Mouse (Mus musculus) neural tube, embryonic 11.5 days (tissue): ENCODE results near the gene Pcdh15. TPM values are rescaled to one million over a fixed set of nuclear protein-coding genes. Genes with fewer than 3 reads are reported as not detected.
A peak's percentile ranks its signal among the peaks of the same experiment; 100 is the strongest.

Experiments used
- ATAC-seq: fragments of 200-750 bp; cut with Nextera tagmentation; 2 replicates; pipeline ENCODE4 v1.8.0; 2017; ENCODE audit warnings: moderate number of reproducible peaks, mild to moderate bottlenecking, moderate TSS enrichment, moderate library complexity; ENCODE audit not compliant: insufficient read depth, low FRiP score, low TSS enrichment
- DNase-seq: peaks from one replicate; pipeline ENCODE4 v3.0.0-alpha.2; 2015; ENCODE audit warnings: low spot score
- H3K27ac ChIP-seq: fragments of 300-500 bp; sonication (generic); 2 replicates; pipeline ENCODE4 v1.5.1; 2014; ENCODE audit warnings: low read depth, mild to moderate bottlenecking, low read length
- H3K27me3 ChIP-seq: fragments of 300-500 bp; sonication (generic); 2 replicates; pipeline ENCODE4 v1.6.1; 2014; ENCODE audit warnings: mild to moderate bottlenecking, low read length, mixed read lengths; ENCODE audit not compliant: control insufficient read depth, insufficient read depth
- H3K36me3 ChIP-seq: fragments of 300-500 bp; sonication (generic); 2 replicates; pipeline ENCODE4 v1.6.1; 2014; ENCODE audit warnings: mild to moderate bottlenecking, low read length, moderate library complexity, mixed read lengths; ENCODE audit not compliant: control insufficient read depth, insufficient read depth
- H3K4me1 ChIP-seq: fragments of 300-500 bp; sonication (generic); 2 replicates; pipeline ENCODE4 v1.6.1; 2014; ENCODE audit warnings: low read length, mixed read lengths; ENCODE audit not compliant: control insufficient read depth, insufficient read depth
- H3K4me2 ChIP-seq: fragments of 300-500 bp; sonication (generic); 2 replicates; pipeline ENCODE4 v1.6.1; 2014; ENCODE audit warnings: low read depth, mild to moderate bottlenecking, moderate library complexity
- H3K4me3 ChIP-seq: fragments of 300-500 bp; sonication (generic); 2 replicates; pipeline ENCODE4 v1.5.1; 2014; ENCODE audit warnings: low read depth, low read length
- H3K9ac ChIP-seq: fragments of 300-500 bp; sonication (generic); 2 replicates; pipeline ENCODE4 v1.6.1; 2014; ENCODE audit warnings: mild to moderate bottlenecking, low read length
- H3K9me3 ChIP-seq: fragments of 300-500 bp; sonication (generic); 2 replicates; pipeline ENCODE4 v1.6.1; 2016; ENCODE audit warnings: low read length; ENCODE audit not compliant: control insufficient read depth
- WGBS: fragments of 180-500 bp; shearing (Covaris S2); extraction: QIAGEN DNeasy Blood & Tissue Kit; methylation state at CpG from one replicate; pipeline ENCODE4 v1.1.7; 2014; 5-methylcytosine and 5-hydroxymethylcytosine counted together
- polyA plus RNA-seq: library from polyadenylated mRNA; unstranded; fragments of >200 nt; fragmentation: Nextera tagmentation; extraction: Ambion mirVana; gene quantifications from 2 replicates; pipeline ENCODE4 v1.2.1, GENCODE M21; 2014

Gene Pcdh15
- polyA plus RNA-seq, 1 experiment from 2014 or later, result 1.9 TPM

GRCm38 (mm10) chr10:74129192-74129591 is 1030.0 kb downstream of the Pcdh15 start:
- DNase-seq (no peak), ATAC-seq (no peak)
- Histone ChIP-seq H3K4me3 (no peak overlapping the region), H3K9me3 (no peaks in the 10 kb centered on the region), H3K4me2 (no peak overlapping the region), H3K4me1 (no peaks in the 10 kb centered on the region), H3K27ac (no peak overlapping the region), H3K9ac (no peak overlapping the region), H3K36me3 (no peaks in the 10 kb centered on the region), H3K27me3 (no peaks in the 10 kb centered on the region)
- WGBS, result 85% methylated on average over 3 of the region's 3 CpGs

DNA sequence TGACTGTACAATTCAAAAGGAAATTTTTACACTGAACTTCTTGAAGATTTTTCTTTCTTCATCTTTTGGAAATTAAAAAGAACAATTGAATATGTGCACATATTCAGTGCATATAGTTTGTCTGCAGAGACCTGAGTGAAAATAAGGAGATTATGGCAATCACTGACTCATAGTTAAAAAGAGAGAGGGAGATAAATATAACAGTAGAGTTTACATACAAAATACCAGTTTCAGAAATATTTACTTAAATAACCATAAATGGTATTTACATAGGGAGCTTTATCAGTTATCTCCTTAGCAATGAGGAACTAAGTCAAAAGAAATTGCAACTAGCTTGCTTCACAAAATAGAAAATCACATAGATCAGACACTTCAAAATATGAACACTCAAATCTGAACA is 1030.5 kb downstream of the Pcdh15 start:
- no peak overlapping the region for H3K4me2 ChIP-seq
- no peaks in the 10 kb centered on the region for H3K4me1 ChIP-seq
- H3K9me3 ChIP-seq, result no peaks in the 10 kb centered on the region
- no peak overlapping the region for H3K9ac ChIP-seq
- ATAC-seq (no peak), DNase-seq (no peak)
- H3K4me3 ChIP-seq, result no peak overlapping the region
- H3K36me3 ChIP-seq, result no peaks in the 10 kb centered on the region
- H3K27me3 ChIP-seq, result no peaks in the 10 kb centered on the region
- no peak overlapping the region for H3K27ac ChIP-seq

- Histone ChIP-seq H3K9me3 (no peaks in the 10 kb centered on the region), H3K36me3 (no peaks in the 10 kb centered on the region), H3K27me3 (no peaks in the 10 kb centered on the region), H3K27ac (no peak overlapping the region), H3K4me3 (no peak overlapping the region), H3K9ac (no peak overlapping the region), H3K4me1 (no peaks in the 10 kb centered on the region), H3K4me2 (no peak overlapping the region)
- ATAC-seq, result no peak
- no peak for DNase-seq
- WGBS, result 91% methylated on average over 3 of the region's 3 CpGs
Observed at GRCm38 (mm10) chr10:74130805-74131204, 1031.7 kb downstream of the Pcdh15 start.

DNA sequence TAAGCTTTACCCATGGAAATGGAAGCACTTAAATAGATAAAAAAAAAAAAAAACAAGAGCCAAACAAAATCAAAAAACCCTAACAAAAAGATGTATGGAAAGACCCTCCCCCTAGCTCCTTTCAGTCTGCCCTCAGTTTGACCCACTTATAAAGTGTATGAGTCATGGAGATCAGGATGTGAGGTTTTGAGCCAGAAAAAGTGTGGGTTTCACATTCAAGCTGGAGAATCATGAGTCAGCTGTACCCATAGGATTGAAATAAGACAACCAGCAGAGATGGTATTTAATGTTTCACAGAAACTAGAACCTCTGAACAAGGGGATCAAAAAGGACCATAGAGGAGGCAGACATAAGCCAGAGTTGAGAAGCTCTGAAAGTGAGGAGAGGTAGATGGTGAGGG is 1048.8 kb downstream of the Pcdh15 start:
- Histone ChIP-seq H3K9ac (no peak overlapping the region), H3K27me3 (no peaks in the 10 kb centered on the region), H3K36me3 (no peaks in the 10 kb centered on the region), H3K4me2 (no peak overlapping the region), H3K27ac (no peak overlapping the region), H3K4me3 (no peak overlapping the region), H3K9me3 (no peaks in the 10 kb centered on the region), H3K4me1 (no peaks in the 10 kb centered on the region)
- no peak for ATAC-seq
- no peak for DNase-seq

- no peak for ATAC-seq
- WGBS, result 66% methylated on average over 3 of the region's 3 CpGs
Observed at GRCm38 (mm10) chr10:74181921-74182320, 1082.8 kb downstream of the Pcdh15 start.

GRCm38 (mm10) chr10:74203650-74204049 is 1104.5 kb downstream of the Pcdh15 start:
- H3K27ac ChIP-seq, result no peak overlapping the region
- no peak overlapping the region for H3K4me3 ChIP-seq
- H3K9ac ChIP-seq, result no peak overlapping the region
- H3K36me3 ChIP-seq, result no peaks in the 10 kb centered on the region
- no peak overlapping the region for H3K4me2 ChIP-seq
- H3K9me3 ChIP-seq, result no peaks in the 10 kb centered on the region
- no peak for DNase-seq
- no peaks in the 10 kb centered on the region for H3K27me3 ChIP-seq
- ATAC-seq, result peak; percentile 25; the same call in 1 of the 2 replicates
- H3K4me1 ChIP-seq, result no peaks in the 10 kb centered on the region

More at GRCm38 (mm10) chr10:74181921-74182320, 1082.8 kb downstream of the Pcdh15 start:
- H3K27me3 ChIP-seq, result no peaks in the 10 kb centered on the region
- H3K4me1 ChIP-seq, result no peaks in the 10 kb centered on the region
- no peak overlapping the region for H3K27ac ChIP-seq
- no peak for DNase-seq
- H3K9me3 ChIP-seq, result no peaks in the 10 kb centered on the region
- no peak overlapping the region for H3K4me3 ChIP-seq
- no peak overlapping the region for H3K4me2 ChIP-seq
- no peak overlapping the region for H3K9ac ChIP-seq
- no peaks in the 10 kb centered on the region for H3K36me3 ChIP-seq

- ATAC-seq (no peak), DNase-seq (no peak)
- H3K27ac ChIP-seq, result no peak overlapping the region
- H3K4me3 ChIP-seq, result no peak overlapping the region
- no peaks in the 10 kb centered on the region for H3K4me1 ChIP-seq
- no peaks in the 10 kb centered on the region for H3K9me3 ChIP-seq
- no peak overlapping the region for H3K4me2 ChIP-seq
- H3K9ac ChIP-seq, result no peak overlapping the region
- 58% methylated on average over 1 of the region's 1 CpGs for WGBS
- H3K36me3 ChIP-seq, result no peaks in the 10 kb centered on the region
- H3K27me3 ChIP-seq, result no peaks in the 10 kb centered on the region
Observed at GRCm38 (mm10) chr10:74217268-74217667, 1118.1 kb downstream of the Pcdh15 start.

DNA sequence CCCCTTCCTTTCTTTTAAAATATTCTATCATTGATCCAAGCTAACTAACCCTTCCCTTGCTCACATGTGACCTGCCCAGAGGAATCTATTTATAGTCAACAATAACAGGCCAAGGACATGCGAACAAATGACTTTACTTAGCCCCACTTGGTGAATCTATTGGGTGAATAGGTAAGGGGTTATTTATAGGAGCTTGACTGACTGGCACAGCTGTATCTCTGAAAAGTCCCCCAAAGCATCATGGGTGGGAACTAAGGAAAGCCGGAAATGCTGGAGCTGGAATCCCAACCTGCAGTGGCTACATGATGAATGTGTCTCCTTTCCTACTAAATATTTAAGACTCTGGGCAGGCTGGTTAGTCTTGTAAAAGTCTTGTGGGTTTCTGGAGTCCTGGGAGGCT is 1121.3 kb downstream of the Pcdh15 start:
- ATAC-seq (no peak), DNase-seq (no peak)
- Histone ChIP-seq H3K4me3 (no peak overlapping the region), H3K36me3 (no peaks in the 10 kb centered on the region), H3K27ac (no peak overlapping the region), H3K4me1 (no peaks in the 10 kb centered on the region), H3K27me3 (no peaks in the 10 kb centered on the region), H3K4me2 (no peak overlapping the region), H3K9me3 (no peaks in the 10 kb centered on the region), H3K9ac (no peak overlapping the region)
- WGBS, result 86% methylated on average over 2 of the region's 2 CpGs

- Histone ChIP-seq H3K27ac (no peak overlapping the region), H3K9me3 (no peaks in the 10 kb centered on the region), H3K36me3 (no peaks in the 10 kb centered on the region), H3K4me1 (no peaks in the 10 kb centered on the region), H3K4me2 (no peak overlapping the region), H3K9ac (no peak overlapping the region), H3K27me3 (no peaks in the 10 kb centered on the region), H3K4me3 (no peak overlapping the region)
- 85% methylated on average over 15 of the region's 15 CpGs for WGBS
- DNase-seq, result no peak
- ATAC-seq, result 0 out of 2 replicates have a peak, but pooled peaks have one; percentile 16
Observed at GRCm38 (mm10) chr10:74257716-74258446, 1158.7 kb downstream of the Pcdh15 start.
